Comparison of ENCODE assay signal across 8 mouse cellular contexts in the genomic region with DNA sequence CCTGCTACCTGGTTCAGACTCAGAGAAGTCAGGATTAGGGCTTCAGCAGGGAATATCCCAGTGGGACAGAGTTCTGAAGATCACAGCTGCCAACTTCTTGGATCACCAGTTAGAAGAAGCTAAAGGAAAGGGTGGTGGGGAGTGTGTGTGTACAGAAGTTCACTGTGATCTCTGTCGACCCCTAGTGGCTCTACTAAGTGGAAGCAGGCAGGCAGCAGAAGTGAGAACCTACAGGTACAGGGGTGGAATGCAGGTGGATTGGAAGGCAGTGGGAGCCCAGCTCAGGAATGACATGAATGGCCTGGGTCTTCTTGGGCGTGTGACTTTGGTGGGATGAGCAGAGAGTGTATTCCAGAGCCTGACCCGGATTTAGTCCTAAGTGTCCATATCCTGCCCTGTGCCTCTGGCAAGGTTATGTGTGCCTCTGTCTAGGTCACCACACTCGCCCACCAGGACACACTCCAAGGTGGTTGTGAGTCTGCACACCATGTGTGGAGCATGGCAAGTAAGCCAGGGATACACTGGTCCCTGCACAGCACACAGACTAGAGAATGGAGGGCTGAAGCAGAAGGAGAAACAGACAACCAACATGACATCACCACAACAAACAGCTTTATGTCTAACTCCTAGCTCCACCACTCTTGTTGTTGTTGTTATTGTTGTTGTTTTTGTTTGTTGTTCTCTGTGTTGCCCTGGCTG. TPM values are rescaled to one million over a fixed set of nuclear protein-coding genes. Genes with fewer than 3 reads are reported as not detected.
DNase-seq lines count a peak whose midpoint lies in the region; ATAC-seq lines count a peak whose summit lies in the region.
"Had no signal": no experiment of that assay in that cellular context is flagged by ENCODE, and none has a peak within 500 bp of the region (broad histone marks: within the 10 kb centered on the region; RNA-seq: fewer than 3 reads in every experiment).

No protein-coding gene starts in this region.

- H3K4me2 ChIP-seq in neural tube, embryonic 13.5 days = no peak overlapping the region
- H3K4me2 ChIP-seq: heart, embryonic 15.5 days had no signal

- 31% methylated on average over 4 of the region's 4 CpGs for WGBS in neural tube, embryonic 13.5 days

- no peak overlapping the region for H3K4me3 ChIP-seq in neural tube, embryonic 13.5 days
- H3K4me3 ChIP-seq: heart, embryonic 15.5 days had no signal

- 0 out of 2 replicates have a peak, but pooled peaks have one; percentile 20 for ATAC-seq in erythroblast, adult 5-6 weeks (replicated peaks; ENCODE audit: low FRiP score, poor library complexity, severe bottlenecking)
- ATAC-seq in neural tube, embryonic 13.5 days (ENCODE audit: low read depth) = peak; percentile 75; the same call in 1 of the 2 replicates
- ATAC-seq in monocyte, adult 5-6 weeks (replicated peaks; ENCODE audit: insufficient number of reproducible peaks, low FRiP score, low TSS enrichment, poor library complexity, severe bottlenecking) = no peak; the same call in 1 of the 2 replicates

- no peaks in the 10 kb centered on the region for H3K4me1 ChIP-seq in neural tube, embryonic 13.5 days (replicated peaks)

- H3K36me3 ChIP-seq in neural tube, embryonic 13.5 days = no peaks in the 10 kb centered on the region

- peak; percentile 18 for DNase-seq in left cerebral cortex, postnatal 4 days
- no peak for DNase-seq in left cerebral cortex, postnatal 10 days (ENCODE audit: extremely low spot score in 1 of 2, low spot score in 2 of 2)
- peak; percentile 23 for DNase-seq in T-cell, adult 2 months (ENCODE audit: low spot score)
- DNase-seq in kidney, postnatal 25 days = peak; percentile 53 to 74

- H3K9ac ChIP-seq in neural tube, embryonic 13.5 days = no peak overlapping the region
- H3K9ac ChIP-seq: heart, embryonic 15.5 days had no signal

- intact Hi-C loops in left cerebral cortex, postnatal 4 days (cut with DNase I) = no loop called here
- intact Hi-C loops in left cerebral cortex, postnatal 10 days (cut with DNase I) = no loop called here

- H3K27ac ChIP-seq in neural tube, embryonic 13.5 days (replicated peaks) = no peak overlapping the region

- no peaks in the 10 kb centered on the region for H3K27me3 ChIP-seq in neural tube, embryonic 13.5 days
- H3K27me3 ChIP-seq: heart, embryonic 15.5 days had no signal

- H3K9me3 ChIP-seq in neural tube, embryonic 13.5 days = no peaks in the 10 kb centered on the region
- H3K9me3 ChIP-seq: heart, embryonic 15.5 days had no signal

RNA-seq across cellular contexts. Expression of a gene that starts 31.9 kb away (rescaled TPM):
- total RNA-seq in left cerebral cortex, postnatal 4 days (2021) = 1 to 10 TPM; 2.7 to 2.9 TPM
- 1 to 10 TPM; 1.9 to 3.0 TPM for total RNA-seq in left cerebral cortex, postnatal 10 days (2021)
- total RNA-seq in erythroblast, adult 5-6 weeks (2015; ENCODE audit: low replicate concordance) = not detected in 2 replicates
- total RNA-seq in erythroblast, adult 5-6 weeks (2017; ENCODE audit: low replicate concordance) = 0.70 TPM in 1 of 2 replicates, not detected in the other
- 5.2 and 6.7 TPM in 2 replicates for polyA plus RNA-seq in neural tube, embryonic 13.5 days (2015; fragmentation: Nextera tagmentation; extraction: Ambion mirVana)
- total RNA-seq in monocyte, adult 5-6 weeks (2017) = 4.8 to 11.3 TPM (median 6.2 TPM) in 3 replicates

Comparison
In these comparisons a context has a peak if more than half of its experiments do, and no peak if none do; other contexts are left out.
1. DNase-seq: peak in left cerebral cortex, postnatal 4 days (single experiment), T-cell, adult 2 months (single experiment) and kidney, postnatal 25 days (2 of 2); none in left cerebral cortex, postnatal 10 days (0 of 2).